Mouse (Mus musculus) kidney, postnatal 0 days (tissue): ENCODE measurements around the gene Fosl1. TPM values are rescaled to one million over a fixed set of nuclear protein-coding genes. Genes with fewer than 3 reads are reported as not detected.

Source experiments
- ATAC-seq: fragments of 200-750 bp; cut with Nextera tagmentation; replicated peaks from 2 replicates; pipeline ENCODE4 v1.8.0; 2017; ENCODE audit warnings: low read depth, moderate number of reproducible peaks, moderate TSS enrichment, moderate library complexity; ENCODE audit not compliant: low FRiP score
- DNase-seq: peaks from one replicate; pipeline ENCODE4 v3.0.0-alpha.2; 2016; ENCODE audit warnings: low spot score
- H3K27ac ChIP-seq: fragments of 300-500 bp; sonication (generic); 2 replicates; pipeline ENCODE4 v1.5.1; 2014; ENCODE audit warnings: mild to moderate bottlenecking
- H3K27me3 ChIP-seq: fragments of 300-500 bp; sonication (generic); 2 replicates; pipeline ENCODE4 v1.6.1; 2014; ENCODE audit warnings: low read length, mixed read lengths; ENCODE audit not compliant: insufficient read depth
- H3K36me3 ChIP-seq: fragments of 300-500 bp; sonication (generic); 2 replicates; pipeline ENCODE4 v1.6.1; 2014; ENCODE audit warnings: low read length, mixed read lengths; ENCODE audit not compliant: insufficient read depth
- H3K4me1 ChIP-seq: fragments of 300-500 bp; sonication (generic); replicated peaks from 2 replicates; pipeline ENCODE4 v1.6.1; 2014; ENCODE audit warnings: antibody characterized with exemption, low read length, mixed read lengths; ENCODE audit not compliant: insufficient read depth
- H3K4me2 ChIP-seq: fragments of 300-500 bp; sonication (generic); 2 replicates; pipeline ENCODE4 v1.6.1; 2014; ENCODE audit warnings: mild to moderate bottlenecking, low read length, moderate library complexity, mixed read lengths
- H3K4me3 ChIP-seq: fragments of 300-500 bp; sonication (generic); replicated peaks from 2 replicates; pipeline ENCODE4 v1.5.1; 2014; ENCODE audit warnings: low read depth, low read length
- H3K9ac ChIP-seq: fragments of 300-500 bp; sonication (generic); 2 replicates; pipeline ENCODE4 v1.6.1; 2014; ENCODE audit warnings: low read depth, low read length
- H3K9me3 ChIP-seq: fragments of 300-500 bp; sonication (generic); replicated peaks from 2 replicates; pipeline ENCODE4 v1.6.1; 2016; ENCODE audit warnings: low read length, inconsistent platforms, mixed read lengths
- CTCF ChIP-seq: IDR thresholded peaks from 2 replicates; pipeline ENCODE4 v1.5.1; 2016; ENCODE audit warnings: antibody characterized with exemption, low read depth, mild to moderate bottlenecking, moderate library complexity
- WGBS: fragments of 180-500 bp; shearing (Covaris S2); extraction: QIAGEN DNeasy Blood & Tissue Kit; methylation state at CpG from one replicate; pipeline ENCODE4 v1.1.7; 2014; 5-methylcytosine and 5-hydroxymethylcytosine counted together
- polyA plus RNA-seq: library from polyadenylated mRNA; unstranded; fragments of >200 nt; fragmentation: Nextera tagmentation; extraction: Ambion mirVana; gene quantifications from 2 replicates; pipeline ENCODE4 v1.2.1, GENCODE M21; 2015

Fosl1 gene
- polyA plus RNA-seq, 1 experiment from 2014 or later: not detected

GRCm38 (mm10) chr19:5463791-5464562 lies 16.6 kb downstream of the Fosl1 start:
- Histone ChIP-seq H3K4me2 (peak overlapping the region; percentile 43), H3K4me3 (no peak overlapping the region), H3K9ac (peak overlapping the region; percentile 40; the same call in 1 of the 2 replicates), H3K27me3 (no peaks in the 10 kb centered on the region), H3K27ac (peak overlapping the region; percentile 65), H3K4me1 (peaks cover 11% of the 10 kb centered on the region), H3K36me3 (peaks cover 44% of the 10 kb centered on the region), H3K9me3 (no peaks in the 10 kb centered on the region)
- 24% methylated on average over 15 of the region's 15 CpGs for WGBS
- peak; percentile 92 for TF ChIP-seq CTCF
- ATAC-seq (peak; percentile 33; the same call in 1 of the 2 replicates), DNase-seq (peak; percentile 85)

DNA sequence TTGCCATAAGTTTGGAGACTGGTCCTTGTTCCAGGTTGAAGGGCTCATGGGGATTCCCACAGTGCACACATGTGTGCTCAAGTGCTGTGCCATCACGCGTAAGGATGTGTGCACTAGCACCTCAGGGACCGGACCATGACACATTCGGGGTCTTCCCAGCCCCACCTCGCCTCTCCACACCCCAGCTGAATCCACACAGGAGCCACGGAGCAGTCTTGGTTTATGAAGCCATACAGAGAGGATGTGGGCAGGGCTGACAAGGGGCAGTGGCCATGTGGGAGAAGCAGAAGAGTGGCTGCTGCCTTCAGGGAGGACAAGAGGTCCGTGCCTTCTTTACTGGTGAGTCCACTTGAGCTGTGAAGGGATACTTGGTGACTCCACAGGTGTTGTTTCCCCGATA lies 17.7 kb downstream of the Fosl1 start:
- Histone ChIP-seq H3K4me1 (peaks cover 11% of the 10 kb centered on the region), H3K9ac (no peak overlapping the region), H3K27me3 (no peaks in the 10 kb centered on the region), H3K9me3 (no peaks in the 10 kb centered on the region), H3K36me3 (peaks cover 44% of the 10 kb centered on the region), H3K27ac (no peak overlapping the region), H3K4me2 (no peak overlapping the region), H3K4me3 (no peak overlapping the region)
- ATAC-seq (no peak), DNase-seq (no peak)
- TF ChIP-seq CTCF: no peak
- 92% methylated on average over 8 of the region's 8 CpGs for WGBS

DNA sequence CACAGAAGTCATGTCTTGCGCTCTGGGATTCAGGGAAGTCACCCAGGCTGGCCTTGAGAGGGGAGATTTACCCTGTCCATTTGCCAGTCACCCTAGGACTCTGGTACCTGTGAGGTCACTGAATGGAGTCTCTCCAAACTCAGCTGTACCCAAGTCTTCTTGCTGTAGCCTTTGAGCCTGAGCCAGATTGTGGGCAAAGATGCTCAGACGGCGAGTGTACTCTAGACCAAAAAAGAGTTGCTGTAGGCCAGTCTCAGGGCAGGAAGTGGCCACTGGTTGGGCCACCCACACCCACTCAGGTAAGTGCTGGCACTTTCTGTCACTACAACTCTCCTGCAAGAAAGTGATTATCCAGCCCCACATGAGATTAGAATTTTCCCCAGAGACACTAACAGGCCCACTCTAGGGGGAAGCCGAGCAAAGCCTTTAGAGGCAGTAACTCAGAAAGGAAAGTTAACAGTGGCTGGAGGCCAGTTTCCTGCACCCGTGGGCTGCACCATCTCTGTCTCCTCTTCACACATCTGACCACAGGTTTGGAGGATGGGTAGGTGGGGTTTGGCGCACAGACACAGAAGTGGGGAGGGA lies 19.7 kb downstream of the Fosl1 start:
- DNase-seq (no peak), ATAC-seq (no peak)
- Histone ChIP-seq H3K4me2 (no peak overlapping the region), H3K9ac (no peak overlapping the region), H3K27me3 (no peaks in the 10 kb centered on the region), H3K36me3 (peaks cover 44% of the 10 kb centered on the region), H3K4me3 (no peak overlapping the region), H3K9me3 (no peaks in the 10 kb centered on the region), H3K4me1 (peaks cover 5% of the 10 kb centered on the region; the same call in 1 of the 2 replicates), H3K27ac (no peak overlapping the region)
- WGBS: 89% methylated on average over 6 of the region's 6 CpGs
- no peak for TF ChIP-seq CTCF

- Histone ChIP-seq H3K36me3 (peaks cover 32% of the 10 kb centered on the region), H3K4me1 (peaks cover 5% of the 10 kb centered on the region; the same call in 1 of the 2 replicates), H3K4me3 (no peak within 1 kb of the TSS), H3K9me3 (no peaks in the 10 kb centered on the region), H3K27me3 (no peaks in the 10 kb centered on the region), H3K9ac (no peak within 1 kb of the TSS), H3K27ac (no peak within 1 kb of the TSS), H3K4me2 (no peak within 1 kb of the TSS)
- DNase-seq: no peak
- no peak for ATAC-seq
- WGBS: 52% methylated on average over 5 of the region's 5 CpGs
- TF ChIP-seq CTCF: no peak
Measured at GRCm38 (mm10) chr19:5468374-5468773, 21.0 kb downstream of the Fosl1 start, which contains the start of gene Ctsw. TSS of gene Ctsw (minus strand) at chr19:5468507.

DNA sequence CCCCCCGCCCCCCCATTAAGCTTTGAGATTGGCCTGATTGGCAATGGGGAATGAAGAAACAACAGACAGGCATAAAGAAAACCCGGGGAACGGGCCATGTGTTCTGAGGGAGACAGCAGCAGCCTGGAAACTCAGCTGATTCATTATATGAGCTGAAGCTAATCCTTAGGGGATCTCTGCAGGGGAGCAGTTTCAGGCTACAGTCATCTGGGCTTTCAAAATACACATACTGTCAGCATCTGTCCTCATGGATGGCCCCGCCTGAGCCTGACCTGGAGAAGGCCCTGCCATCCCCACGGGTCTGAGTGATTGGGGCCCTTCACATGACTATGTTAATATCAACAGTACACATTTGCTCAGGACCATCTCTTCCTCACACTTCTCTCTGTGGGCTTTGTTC lies 24.5 kb downstream of the Fosl1 start:
- no peaks in the 10 kb centered on the region for H3K9me3 ChIP-seq
- H3K9ac ChIP-seq: no peak overlapping the region
- TF ChIP-seq CTCF: no peak
- no peak for DNase-seq
- H3K27ac ChIP-seq: no peak overlapping the region
- H3K4me1 ChIP-seq: peaks cover 12% of the 10 kb centered on the region
- H3K4me3 ChIP-seq: no peak overlapping the region
- no peaks in the 10 kb centered on the region for H3K27me3 ChIP-seq
- H3K36me3 ChIP-seq: peaks cover 7% of the 10 kb centered on the region
- 52% methylated on average over 5 of the region's 5 CpGs for WGBS
- ATAC-seq: no peak
- no peak overlapping the region for H3K4me2 ChIP-seq

GRCm38 (mm10) chr19:5472857-5473256 lies 25.5 kb downstream of the Fosl1 start:
- ATAC-seq (no peak), DNase-seq (no peak)
- Histone ChIP-seq H3K9ac (no peak overlapping the region), H3K9me3 (no peaks in the 10 kb centered on the region), H3K4me3 (no peak overlapping the region), H3K4me1 (peaks cover 12% of the 10 kb centered on the region), H3K4me2 (no peak overlapping the region), H3K27me3 (no peaks in the 10 kb centered on the region), H3K27ac (no peak overlapping the region), H3K36me3 (no peaks in the 10 kb centered on the region)
- WGBS: 67% methylated on average over 3 of the region's 3 CpGs
- TF ChIP-seq CTCF: peak; percentile 51
